Mouse (Mus musculus): ENCODE measurements around the gene Pik3ca. TPM values are rescaled to one million over a fixed set of nuclear protein-coding genes. Genes with fewer than 3 reads are reported as not detected.

The Pik3ca gene
- total RNA-seq (2021) = 10 to 100 TPM; 45.8 to 54.2 TPM

DNA sequence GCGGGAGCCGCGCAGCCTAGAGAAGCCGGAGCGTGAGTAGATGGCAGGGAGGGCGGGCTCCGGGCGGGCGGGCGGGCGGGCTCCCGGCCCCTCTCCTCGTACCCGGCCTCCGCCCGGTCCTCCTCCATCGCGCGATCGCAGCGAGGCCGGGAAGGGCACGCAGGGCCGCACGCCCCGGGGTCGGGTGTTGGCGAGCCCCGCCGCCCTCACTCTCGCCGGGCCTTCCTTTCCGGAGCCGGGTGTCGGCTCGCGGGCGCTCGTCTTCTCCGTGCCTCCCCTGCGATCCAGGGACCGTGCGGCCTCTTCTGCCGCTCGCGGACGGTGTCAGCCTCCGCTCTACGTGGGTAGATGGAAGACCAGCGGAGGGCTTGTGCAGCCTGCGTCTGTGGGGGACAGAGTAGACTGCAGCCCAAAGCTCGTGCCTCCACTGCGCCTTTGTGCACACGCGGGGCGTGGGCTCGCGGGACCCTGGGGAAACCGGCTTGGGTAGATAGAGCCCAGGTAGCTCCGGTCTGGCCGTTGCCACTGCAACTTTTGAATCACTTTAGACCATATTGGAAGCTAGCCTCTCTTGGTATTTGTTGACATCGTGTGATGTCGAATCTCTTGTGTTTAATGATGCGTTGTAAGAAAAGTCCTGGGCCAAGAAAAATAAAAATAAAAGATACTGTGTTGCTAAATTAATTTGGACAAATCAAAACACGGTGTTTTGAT, at the start of gene Pik3ca:
TSS of gene Pik3ca (plus strand) at position 211 of the 714 bp plus-strand sequence.
- intact Hi-C loops (cut with DNase I) = loop anchor here (2.0 to 5.0 kb wide), 4 partner anchors 31 to 115 kb away; partner anchors contain the start of genes Zfp639 and Zmat3
- DNase-seq (ENCODE audit: low spot score) = peak; percentile 30

DNA sequence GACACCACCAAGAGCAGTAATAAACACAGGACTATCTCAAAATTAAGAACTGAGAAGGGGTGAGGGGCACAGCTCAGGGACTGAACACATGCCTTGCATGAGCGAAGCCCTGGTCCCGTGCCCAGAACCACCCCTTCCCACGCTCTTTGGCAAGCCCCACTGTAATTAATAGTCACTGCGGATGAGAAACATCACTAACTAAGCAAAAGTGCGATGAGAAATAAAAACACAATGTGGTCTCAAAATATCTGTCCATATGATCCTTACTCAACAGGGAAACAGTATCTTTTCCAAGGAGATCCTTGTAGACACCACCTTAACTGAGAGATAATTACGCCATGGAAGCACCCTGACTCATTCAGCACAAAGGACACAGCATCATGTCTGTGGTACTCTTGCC, 49.6 kb upstream of the Pik3ca start:
- intact Hi-C loops (cut with DNase I) = no loop called here
- no peak for DNase-seq (ENCODE audit: low spot score)

DNA sequence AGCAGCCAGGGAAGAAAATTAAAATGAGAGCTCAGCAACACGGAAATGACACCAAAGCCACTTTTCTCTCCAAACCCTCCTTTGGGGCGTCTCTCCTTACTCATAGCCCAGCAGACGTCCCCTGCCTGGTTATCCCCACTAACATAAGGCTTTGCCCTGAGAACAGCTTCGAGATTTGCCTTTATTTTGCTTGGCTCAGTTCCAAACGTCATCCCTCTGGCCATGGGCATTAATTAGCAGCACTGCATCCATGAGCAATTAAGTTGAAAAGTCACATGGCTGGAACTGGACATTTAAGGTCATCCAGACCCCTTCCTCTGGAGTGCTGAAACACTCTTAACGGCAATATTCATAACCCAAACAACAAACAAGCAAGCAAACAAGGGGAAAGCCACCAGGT, 36.2 kb upstream of the Pik3ca start:
- intact Hi-C loops (cut with DNase I) = no loop called here
- DNase-seq (ENCODE audit: low spot score) = no peak

DNA sequence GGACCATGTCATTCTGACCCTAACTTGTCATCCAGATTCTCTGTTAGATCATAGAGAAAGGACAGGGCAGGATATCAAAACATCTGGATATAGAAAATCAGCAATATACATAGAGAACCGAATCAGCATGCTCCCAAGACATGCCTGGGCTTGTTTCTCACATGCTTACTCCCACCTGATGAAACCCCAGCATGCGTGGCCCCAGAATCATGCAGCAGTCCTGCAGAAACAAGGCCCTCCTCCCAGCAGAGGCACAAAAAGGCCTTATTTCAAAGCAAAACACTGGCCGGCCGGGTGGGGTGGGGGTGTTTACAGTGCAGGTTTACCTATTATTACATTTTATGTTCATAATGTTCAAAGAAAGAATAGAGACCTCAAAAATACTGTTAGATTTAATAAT, 33.3 kb upstream of the Pik3ca start:
- intact Hi-C loops (cut with DNase I) = no loop called here
- no peak for DNase-seq (ENCODE audit: low spot score)

DNA sequence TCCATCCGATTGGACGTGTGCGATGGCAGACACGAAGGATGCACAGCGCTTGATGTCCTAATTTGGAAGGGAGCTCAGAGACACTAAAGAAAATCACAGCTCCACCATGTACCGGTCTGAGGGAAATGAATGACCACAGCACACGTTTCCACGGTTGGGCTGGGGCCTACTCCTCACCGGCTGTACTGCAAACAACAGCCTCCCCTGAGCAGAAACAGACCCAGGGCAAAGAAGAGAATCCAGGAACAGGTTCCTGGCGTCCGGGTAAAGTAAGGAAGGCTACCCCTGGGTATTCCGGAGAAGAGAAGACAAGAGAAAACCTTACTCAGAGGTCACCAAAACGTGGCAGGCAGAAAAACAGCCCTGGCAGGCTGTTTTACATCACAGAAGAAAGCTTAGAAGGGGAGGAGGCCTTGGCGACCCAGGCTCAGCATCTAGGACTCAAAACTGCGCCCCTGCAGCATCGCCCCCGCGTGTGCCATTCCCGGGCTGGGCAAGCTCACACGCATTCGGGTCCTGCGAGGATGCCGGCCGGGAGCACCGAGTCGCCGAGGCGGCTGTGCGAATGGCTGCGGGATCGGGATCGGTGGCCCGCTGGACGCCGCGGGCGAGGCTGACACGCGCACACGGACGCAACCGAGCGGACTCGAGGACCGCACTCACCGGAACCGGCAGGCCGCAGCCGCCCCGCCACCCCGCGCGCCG, 32.5 kb upstream of the Pik3ca start:
- intact Hi-C loops (cut with DNase I) = no loop called here
- no peak for DNase-seq (ENCODE audit: low spot score)

DNA sequence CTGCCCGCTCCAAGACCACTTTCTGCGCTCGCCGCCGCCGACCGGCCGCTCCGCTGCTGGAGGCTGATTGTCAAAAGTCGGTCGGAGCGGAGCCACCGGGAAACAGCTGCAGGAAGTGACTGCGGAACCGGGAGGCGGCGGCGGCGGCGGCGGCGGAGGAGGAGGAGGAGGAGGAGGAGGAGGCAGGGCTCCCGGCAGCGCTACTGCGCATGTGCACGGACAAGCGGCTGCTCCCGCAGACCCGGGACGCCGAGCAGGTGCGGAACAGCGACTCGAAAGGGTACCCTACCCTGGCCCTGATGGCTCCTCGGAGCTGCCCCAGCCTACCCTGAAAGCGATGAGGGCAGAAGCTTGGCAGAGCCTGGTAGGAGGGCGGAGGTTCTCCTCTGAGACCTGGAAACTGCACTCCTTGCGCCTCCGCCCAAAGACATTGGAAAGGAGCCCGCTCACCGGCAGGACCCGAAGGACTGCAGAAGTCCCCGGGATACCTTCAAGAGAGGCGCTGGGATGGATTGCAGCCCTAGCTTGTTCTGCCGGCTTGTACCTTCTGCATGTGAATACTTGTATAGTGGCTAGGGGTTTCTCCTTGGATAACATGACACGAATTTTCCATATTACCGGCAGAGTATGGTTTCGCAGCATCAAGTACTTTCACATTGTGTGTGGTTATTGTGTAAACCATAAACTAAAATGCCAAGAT, 31.8 kb upstream of the Pik3ca start, which contains the start of gene Zmat3:
TSS of gene Zmat3 (minus strand) at position 469 of the 700 bp plus-strand sequence.
- DNase-seq (ENCODE audit: low spot score) = peak; percentile 67
- intact Hi-C loops (cut with DNase I) = loop anchor here (2.0 kb wide), 1 partner anchor 31 kb away; the partner anchor contains the start of gene Pik3ca

DNA sequence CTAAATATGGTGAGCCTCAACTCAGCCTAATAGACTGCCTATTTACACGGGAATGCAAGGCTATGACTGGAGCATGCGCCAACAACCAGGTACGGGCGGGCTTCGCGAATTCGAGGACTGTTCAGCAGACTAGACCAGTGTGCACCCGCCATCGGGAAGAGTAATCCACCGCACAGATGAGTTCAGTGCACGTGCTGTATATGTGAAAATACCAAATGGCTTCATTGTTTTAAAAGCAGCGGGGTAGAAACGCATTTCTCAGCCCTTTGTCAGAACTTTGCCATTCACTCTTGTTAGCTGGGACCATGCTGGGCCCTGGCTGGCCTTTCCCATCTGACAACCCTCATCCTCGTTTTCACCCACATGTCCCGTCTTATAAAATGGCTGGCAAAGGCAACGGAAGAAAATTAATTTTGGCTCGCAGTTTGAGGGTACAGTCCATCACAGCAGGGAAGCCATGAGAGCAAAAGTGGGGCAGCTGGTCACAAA, 31.2 kb upstream of the Pik3ca start:
- no peak for DNase-seq (ENCODE audit: low spot score)
- intact Hi-C loops (cut with DNase I) = loop anchor here (2.0 kb wide), 1 partner anchor 31 kb away; the partner anchor contains the start of gene Pik3ca

DNA sequence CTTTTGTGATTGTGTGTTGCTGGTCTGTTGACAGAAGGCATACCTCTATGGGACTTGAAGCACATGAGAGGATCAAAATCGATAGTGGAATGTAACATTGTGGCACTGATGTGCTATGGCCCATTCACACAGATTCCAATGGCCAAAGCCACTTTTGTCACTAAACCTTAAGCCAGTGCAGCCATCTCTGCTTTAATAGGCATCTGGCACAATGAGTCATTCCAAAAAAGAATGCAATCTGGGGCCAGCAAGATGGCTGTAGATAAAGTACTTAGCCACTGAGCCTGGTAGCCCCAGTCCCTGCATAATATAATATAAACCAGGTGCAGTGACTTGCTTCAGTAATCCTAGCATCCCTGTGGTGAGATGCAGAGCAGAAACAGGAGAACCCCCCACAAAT, 30.0 kb upstream of the Pik3ca start:
- intact Hi-C loops (cut with DNase I) = loop anchor here (2.0 kb wide), 1 partner anchor 29 kb away; the partner anchor contains the start of gene Pik3ca
- no peak for DNase-seq (ENCODE audit: low spot score)

DNA sequence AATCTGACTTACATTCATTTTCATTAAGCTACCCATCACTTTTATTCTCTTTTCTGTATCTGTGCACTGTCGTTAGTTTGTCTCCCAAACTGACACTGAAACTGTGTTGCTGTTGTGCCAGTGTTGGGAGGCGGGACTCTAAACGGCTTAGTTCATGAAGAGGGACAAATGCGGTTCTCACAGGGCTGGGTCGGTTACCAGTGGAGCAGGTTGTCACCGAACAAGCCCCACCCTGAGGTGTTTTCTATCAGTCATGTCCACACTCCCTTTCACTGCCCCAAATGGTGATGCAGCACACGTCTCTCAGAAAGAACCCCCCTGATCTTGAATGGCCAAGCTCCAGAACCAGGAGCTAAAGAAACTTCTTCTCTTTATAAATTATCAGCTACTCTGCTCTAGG, 25.5 kb upstream of the Pik3ca start:
- intact Hi-C loops (cut with DNase I) = no loop called here
- no peak for DNase-seq (ENCODE audit: low spot score)

DNA sequence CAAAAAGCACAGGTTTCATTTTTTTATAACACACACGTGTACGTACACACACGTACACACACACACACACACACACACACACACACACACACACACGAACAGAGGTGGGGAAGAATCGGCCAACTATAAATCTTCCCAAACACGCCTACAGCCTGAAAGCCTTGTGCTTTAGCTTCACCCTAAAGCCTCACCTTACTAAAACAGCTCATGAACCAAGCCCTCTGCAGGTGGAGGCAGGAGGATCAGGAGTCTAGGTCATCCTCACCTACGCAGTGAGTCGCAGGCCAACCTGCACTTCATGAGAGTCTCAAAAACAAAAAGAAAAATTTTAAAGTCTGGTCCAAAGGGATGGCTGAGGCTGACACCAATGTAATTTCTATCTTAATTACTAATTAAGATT, 25.0 kb upstream of the Pik3ca start:
- no peak for DNase-seq (ENCODE audit: low spot score)
- intact Hi-C loops (cut with DNase I) = no loop called here

DNA sequence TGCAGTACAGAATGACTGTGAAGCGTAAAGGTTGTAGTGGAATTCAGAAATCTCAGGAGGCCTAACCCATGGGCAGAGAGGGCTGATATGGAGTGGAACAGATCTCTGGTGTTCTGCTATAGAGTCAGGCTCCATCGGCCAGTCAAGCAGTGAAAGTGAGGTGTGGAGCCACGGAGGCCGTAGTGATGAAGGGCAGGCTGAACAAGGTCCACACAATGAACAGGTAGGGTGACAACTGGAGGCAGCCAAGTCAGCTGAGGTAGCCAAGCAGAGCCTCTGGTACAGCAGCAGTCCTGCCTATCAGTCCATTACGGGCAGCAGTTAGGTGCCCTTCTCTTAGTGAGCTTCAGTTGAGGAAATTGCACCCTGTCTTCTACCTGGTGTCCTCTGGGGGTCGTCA, 24.2 kb upstream of the Pik3ca start:
- no peak for DNase-seq (ENCODE audit: low spot score)
- intact Hi-C loops (cut with DNase I) = no loop called here

DNA sequence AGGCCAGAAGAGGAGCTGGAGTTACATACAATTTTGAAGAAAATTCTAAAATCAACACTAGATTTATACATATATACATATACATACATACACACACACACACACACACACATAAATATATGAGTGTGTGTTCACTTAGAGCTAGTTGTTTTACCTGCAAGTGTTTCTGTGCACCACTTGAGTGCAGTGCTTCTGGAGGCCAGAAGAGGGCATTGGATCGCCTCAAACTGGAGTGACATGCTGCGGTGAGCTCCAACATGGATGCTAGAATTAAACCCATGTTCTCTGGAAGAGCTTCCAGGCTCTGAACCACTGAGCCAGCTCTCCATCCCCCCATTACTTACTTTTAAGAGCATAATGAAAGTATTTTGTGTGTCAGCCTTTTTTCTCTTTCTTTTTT, 17.6 kb upstream of the Pik3ca start:
- no peak for DNase-seq (ENCODE audit: low spot score)
- intact Hi-C loops (cut with DNase I) = no loop called here

DNA sequence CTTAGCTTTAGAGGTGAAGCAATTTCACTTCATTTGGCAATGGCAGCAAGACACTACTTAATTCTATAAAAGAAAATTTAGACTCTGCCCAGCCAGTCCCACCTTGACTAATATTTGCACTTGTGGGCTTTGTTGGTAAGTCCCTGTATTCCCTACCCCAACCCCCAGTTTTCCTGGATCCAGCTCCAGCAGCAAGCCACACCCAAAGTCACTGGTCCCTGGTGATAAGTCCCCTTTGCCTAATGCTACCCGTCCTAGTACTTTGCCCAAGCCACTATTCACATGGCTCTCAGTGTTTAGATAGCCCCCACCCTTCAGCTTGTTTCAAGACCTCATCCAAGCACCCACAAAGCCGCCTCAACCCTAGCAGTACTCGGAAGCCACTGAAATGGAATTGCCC, 15.9 kb upstream of the Pik3ca start:
- intact Hi-C loops (cut with DNase I) = no loop called here
- no peak for DNase-seq (ENCODE audit: low spot score)

DNA sequence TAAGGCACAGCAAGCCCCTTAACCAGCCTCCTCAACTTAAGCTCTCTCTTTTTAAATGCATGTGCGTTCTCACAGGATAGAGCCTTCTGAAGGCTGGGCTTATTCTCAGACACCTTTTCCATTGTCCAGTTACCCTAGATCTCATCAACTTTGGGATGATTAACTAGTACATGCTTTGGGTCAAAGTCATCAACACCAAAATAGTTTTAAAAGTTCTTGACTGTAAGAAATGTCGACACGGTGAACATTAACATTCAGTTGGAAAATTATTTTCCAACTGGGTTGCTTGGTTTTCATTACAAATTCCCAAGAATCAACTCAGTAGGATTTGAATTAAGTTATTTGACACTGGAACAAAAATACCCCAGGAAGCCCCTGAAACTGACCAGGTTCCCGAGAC, 4.6 kb upstream of the Pik3ca start:
- intact Hi-C loops (cut with DNase I) = no loop called here
- no peak for DNase-seq (ENCODE audit: low spot score)

DNA sequence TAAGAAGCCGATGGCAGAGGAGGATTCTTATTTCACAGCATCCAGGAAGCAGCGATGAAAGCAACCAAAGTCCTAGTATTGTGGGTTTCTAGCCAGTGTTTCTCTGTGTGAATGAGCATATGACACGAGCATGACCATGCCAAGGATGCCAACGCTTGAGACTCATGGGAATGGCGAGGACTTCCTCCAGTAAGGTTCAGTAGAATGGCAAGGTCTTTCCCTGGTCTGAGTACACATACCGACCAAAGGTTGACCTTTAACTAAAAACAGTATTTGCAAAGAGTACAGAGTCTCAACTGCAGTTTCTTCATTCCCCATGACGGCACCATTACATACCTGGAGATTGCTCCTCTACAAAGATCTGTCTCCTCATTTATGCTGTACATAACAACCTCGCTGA, 3.5 kb upstream of the Pik3ca start:
- DNase-seq (ENCODE audit: low spot score) = no peak
- intact Hi-C loops (cut with DNase I) = no loop called here

DNA sequence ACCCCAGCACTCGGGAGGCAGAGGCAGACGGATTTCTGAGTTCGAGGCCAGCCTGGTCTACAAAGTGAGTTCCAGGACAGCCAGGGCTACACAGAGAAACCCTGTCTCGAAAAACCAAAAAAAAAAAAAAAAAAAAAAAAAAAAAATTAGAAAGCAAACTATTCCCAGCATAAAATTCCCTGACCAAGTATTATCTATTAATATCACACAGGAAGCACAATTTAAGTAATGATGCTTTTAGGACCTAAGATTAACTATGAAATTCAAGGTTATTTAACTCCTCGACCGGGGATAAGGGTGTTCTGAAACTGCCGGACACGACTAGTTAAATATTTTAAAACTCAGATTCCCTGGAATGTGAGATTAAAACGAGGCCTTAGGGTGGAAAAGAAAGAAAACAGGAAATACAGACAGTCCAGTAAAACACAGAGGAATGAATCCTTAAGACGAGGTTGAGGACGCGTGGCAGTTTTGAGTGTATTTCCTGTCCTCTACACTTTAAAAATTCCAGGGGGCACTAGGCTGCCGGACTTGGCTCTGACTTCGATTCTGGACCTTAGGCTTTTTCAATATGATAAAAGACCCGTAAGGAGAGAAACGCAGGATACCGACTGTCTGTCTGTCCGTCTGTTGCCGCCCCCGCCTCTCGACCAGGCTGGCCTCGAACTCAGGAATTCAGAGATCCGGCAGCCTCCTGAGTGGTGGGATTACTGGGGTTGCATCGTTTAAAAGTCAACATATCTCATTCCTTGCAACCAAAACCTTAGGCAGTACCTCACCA, 1.5 kb upstream of the Pik3ca start:
- no peak for DNase-seq (ENCODE audit: low spot score)
- intact Hi-C loops (cut with DNase I) = loop anchor here (2.0 to 5.0 kb wide), 4 partner anchors 29 to 116 kb away; partner anchors contain the start of genes Zfp639 and Zmat3

DNA sequence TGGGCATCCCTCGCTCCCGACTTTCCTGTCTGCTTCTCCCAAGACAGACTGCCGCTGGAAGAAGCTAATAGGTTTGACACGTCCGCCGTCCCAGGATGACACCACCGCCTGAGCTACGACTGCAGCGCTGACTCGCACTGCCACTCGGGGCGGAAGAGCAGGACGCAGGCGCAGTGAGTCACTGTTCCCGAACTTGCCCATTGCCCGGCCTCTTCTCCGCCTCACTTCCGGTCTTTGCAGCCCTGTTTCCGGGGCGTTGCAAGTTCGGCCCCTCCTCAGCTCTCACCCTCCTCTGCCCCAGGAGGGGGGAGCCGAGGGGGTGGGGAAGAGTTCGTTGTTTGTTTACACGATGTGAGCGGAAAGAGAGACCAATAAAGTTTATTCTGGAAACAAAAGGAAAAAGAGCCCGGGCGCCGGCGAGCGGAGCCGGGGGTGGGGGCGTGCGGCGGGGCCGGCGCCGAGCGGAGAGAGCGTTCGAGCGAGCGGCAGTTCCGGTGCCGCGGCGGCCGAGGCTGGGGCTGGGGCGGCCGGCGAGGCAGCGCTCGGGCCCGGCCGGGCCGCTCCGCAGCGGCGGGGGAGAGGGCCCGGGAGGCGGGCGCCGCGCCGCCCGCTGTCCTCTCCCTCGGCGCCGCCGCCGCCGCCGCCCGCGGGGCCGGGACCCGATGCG, 544 bp upstream of the Pik3ca start:
- peak; percentile 97 for DNase-seq (ENCODE audit: low spot score)
- intact Hi-C loops (cut with DNase I) = loop anchor here (2.0 to 5.0 kb wide), 4 partner anchors 30 to 115 kb away; partner anchors contain the start of genes Zfp639 and Zmat3

DNA sequence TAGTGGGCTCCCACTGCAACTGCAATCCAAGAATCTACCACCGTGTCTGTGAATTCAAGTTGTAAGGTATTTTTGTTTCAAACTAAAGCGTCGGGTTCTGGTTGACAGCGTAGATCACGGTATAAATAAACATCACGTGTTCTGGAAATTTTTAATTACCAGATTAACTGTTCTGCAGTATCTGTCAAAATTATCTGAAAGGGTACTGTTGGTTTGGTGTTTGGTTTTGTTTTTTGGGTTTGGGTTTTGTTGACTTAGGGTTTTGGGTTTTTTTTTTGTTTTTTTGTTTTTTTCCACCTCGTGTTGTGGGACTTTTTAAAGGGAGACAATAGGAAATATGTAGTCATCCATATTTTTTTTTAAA, 686 bp downstream of the Pik3ca start:
- DNase-seq (ENCODE audit: low spot score) = no peak
- intact Hi-C loops (cut with DNase I) = loop anchor here (5.0 kb wide), 3 partner anchors 34 to 114 kb away; partner anchors contain the start of gene Zfp639

DNA sequence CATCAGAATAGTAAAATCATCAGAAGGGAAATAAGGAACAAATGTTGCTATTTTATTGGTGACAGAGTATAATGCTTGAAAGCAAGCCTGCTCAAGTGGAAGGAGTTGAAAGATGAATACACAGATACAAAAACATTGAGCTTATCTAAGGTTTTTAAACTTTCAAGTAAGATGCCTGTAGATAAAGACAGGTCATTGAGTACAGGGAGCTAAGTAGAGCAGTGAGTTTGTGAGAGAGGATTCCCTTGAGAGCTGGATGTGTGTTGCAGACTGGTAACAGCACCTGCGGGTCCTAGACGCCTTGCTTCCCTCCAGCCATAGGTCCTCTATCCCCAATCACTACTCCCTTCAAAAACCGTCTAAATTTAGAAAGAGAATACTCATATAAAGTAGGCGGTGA, 1.2 kb downstream of the Pik3ca start:
- intact Hi-C loops (cut with DNase I) = loop anchor here (5.0 kb wide), 3 partner anchors 34 to 114 kb away; partner anchors contain the start of gene Zfp639
- no peak for DNase-seq (ENCODE audit: low spot score)
